Mouse (Mus musculus) neural tube, embryonic 11.5 days (tissue): ENCODE results near the gene Hoxc12. TPM values are rescaled to one million over a fixed set of nuclear protein-coding genes. Genes with fewer than 3 reads are reported as not detected.

Source experiments
- ATAC-seq: fragments of 200-750 bp; cut with Nextera tagmentation; 2 replicates; pipeline ENCODE4 v1.8.0; 2017; ENCODE audit warnings: moderate number of reproducible peaks, mild to moderate bottlenecking, moderate TSS enrichment, moderate library complexity; ENCODE audit not compliant: insufficient read depth, low FRiP score, low TSS enrichment
- DNase-seq: peaks from one replicate; pipeline ENCODE4 v3.0.0-alpha.2; 2015; ENCODE audit warnings: low spot score
- H3K27ac ChIP-seq: fragments of 300-500 bp; sonication (generic); 2 replicates; pipeline ENCODE4 v1.5.1; 2014; ENCODE audit warnings: low read depth, mild to moderate bottlenecking, low read length
- H3K27me3 ChIP-seq: fragments of 300-500 bp; sonication (generic); 2 replicates; pipeline ENCODE4 v1.6.1; 2014; ENCODE audit warnings: mild to moderate bottlenecking, low read length, mixed read lengths; ENCODE audit not compliant: control insufficient read depth, insufficient read depth
- H3K36me3 ChIP-seq: fragments of 300-500 bp; sonication (generic); 2 replicates; pipeline ENCODE4 v1.6.1; 2014; ENCODE audit warnings: mild to moderate bottlenecking, low read length, moderate library complexity, mixed read lengths; ENCODE audit not compliant: control insufficient read depth, insufficient read depth
- H3K4me1 ChIP-seq: fragments of 300-500 bp; sonication (generic); 2 replicates; pipeline ENCODE4 v1.6.1; 2014; ENCODE audit warnings: low read length, mixed read lengths; ENCODE audit not compliant: control insufficient read depth, insufficient read depth
- H3K4me2 ChIP-seq: fragments of 300-500 bp; sonication (generic); 2 replicates; pipeline ENCODE4 v1.6.1; 2014; ENCODE audit warnings: low read depth, mild to moderate bottlenecking, moderate library complexity
- H3K4me3 ChIP-seq: fragments of 300-500 bp; sonication (generic); 2 replicates; pipeline ENCODE4 v1.5.1; 2014; ENCODE audit warnings: low read depth, low read length
- H3K9ac ChIP-seq: fragments of 300-500 bp; sonication (generic); 2 replicates; pipeline ENCODE4 v1.6.1; 2014; ENCODE audit warnings: mild to moderate bottlenecking, low read length
- H3K9me3 ChIP-seq: fragments of 300-500 bp; sonication (generic); 2 replicates; pipeline ENCODE4 v1.6.1; 2016; ENCODE audit warnings: low read length; ENCODE audit not compliant: control insufficient read depth
- WGBS: fragments of 180-500 bp; shearing (Covaris S2); extraction: QIAGEN DNeasy Blood & Tissue Kit; methylation state at CpG from one replicate; pipeline ENCODE4 v1.1.7; 2014; 5-methylcytosine and 5-hydroxymethylcytosine counted together
- polyA plus RNA-seq: library from polyadenylated mRNA; unstranded; fragments of >200 nt; fragmentation: Nextera tagmentation; extraction: Ambion mirVana; gene quantifications from 2 replicates; pipeline ENCODE4 v1.2.1, GENCODE M21; 2014

Hoxc12 gene
- polyA plus RNA-seq, 1 experiment from 2014 or later: 4.6 TPM

DNA sequence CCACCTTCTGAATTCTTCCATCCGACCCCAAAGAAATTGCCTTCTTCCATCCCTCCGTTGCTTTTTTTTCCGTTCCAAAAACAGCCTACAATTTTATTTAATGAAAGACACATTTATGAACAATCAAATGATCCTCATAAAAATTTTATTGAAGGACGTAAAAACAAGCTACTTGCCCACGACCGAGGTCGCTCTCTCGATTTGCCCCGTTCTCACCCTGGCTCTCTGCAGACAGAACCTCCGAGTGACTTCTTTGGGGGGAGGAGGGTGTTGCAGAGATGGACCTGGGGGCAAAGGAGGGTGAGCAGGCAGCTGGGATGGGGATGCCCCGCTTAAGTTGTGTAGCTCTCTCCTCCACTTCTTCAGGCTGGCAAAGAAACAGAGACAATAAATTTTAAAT lies 43.8 kb downstream of the Hoxc12 start:
- 2% methylated on average over 11 of the region's 11 CpGs for WGBS
- peaks cover 50% of the 10 kb centered on the region for H3K27me3 ChIP-seq
- H3K4me1 ChIP-seq: peaks cover 10% of the 10 kb centered on the region
- ATAC-seq (no peak), DNase-seq (no peak)
- peak overlapping the region; percentile 98 for H3K27ac ChIP-seq
- peak overlapping the region; percentile 100 for H3K9ac ChIP-seq
- peak overlapping the region; percentile 95 for H3K4me3 ChIP-seq
- peak overlapping the region; percentile 90 for H3K4me2 ChIP-seq
- H3K36me3 ChIP-seq: peaks cover 2% of the 10 kb centered on the region; the same call in 1 of the 2 replicates
- no peaks in the 10 kb centered on the region for H3K9me3 ChIP-seq

DNA sequence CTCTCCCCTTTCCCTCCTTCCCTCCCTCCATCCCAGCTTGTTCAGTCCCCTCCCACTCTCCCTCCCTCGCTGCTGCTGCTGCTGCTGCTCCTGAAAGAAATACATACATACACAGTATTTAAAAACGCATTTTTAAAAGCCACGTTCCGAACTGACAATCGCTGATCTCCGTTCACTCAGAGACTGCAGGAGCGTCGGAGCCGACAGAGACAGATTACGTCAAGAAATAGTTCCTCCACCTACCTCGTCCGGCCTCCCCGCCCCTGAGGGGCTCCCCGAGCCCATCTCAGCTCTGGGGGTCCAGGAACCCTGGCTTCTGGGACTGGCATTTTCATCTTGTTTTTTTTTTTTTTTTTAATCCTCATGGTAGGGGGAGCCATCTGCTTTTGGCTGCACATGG lies 44.4 kb downstream of the Hoxc12 start:
- ATAC-seq (0 out of 2 replicates have a peak, but pooled peaks have one; percentile 8), DNase-seq (no peak)
- H3K27ac ChIP-seq: peak overlapping the region; percentile 98
- peaks cover 2% of the 10 kb centered on the region; the same call in 1 of the 2 replicates for H3K36me3 ChIP-seq
- H3K4me3 ChIP-seq: peak overlapping the region; percentile 95
- WGBS: 0% methylated on average over 14 of the region's 14 CpGs
- no peaks in the 10 kb centered on the region for H3K9me3 ChIP-seq
- peak overlapping the region; percentile 100 for H3K9ac ChIP-seq
- peaks cover 47% of the 10 kb centered on the region for H3K27me3 ChIP-seq
- H3K4me1 ChIP-seq: peaks cover 10% of the 10 kb centered on the region
- H3K4me2 ChIP-seq: peak overlapping the region; percentile 90

DNA sequence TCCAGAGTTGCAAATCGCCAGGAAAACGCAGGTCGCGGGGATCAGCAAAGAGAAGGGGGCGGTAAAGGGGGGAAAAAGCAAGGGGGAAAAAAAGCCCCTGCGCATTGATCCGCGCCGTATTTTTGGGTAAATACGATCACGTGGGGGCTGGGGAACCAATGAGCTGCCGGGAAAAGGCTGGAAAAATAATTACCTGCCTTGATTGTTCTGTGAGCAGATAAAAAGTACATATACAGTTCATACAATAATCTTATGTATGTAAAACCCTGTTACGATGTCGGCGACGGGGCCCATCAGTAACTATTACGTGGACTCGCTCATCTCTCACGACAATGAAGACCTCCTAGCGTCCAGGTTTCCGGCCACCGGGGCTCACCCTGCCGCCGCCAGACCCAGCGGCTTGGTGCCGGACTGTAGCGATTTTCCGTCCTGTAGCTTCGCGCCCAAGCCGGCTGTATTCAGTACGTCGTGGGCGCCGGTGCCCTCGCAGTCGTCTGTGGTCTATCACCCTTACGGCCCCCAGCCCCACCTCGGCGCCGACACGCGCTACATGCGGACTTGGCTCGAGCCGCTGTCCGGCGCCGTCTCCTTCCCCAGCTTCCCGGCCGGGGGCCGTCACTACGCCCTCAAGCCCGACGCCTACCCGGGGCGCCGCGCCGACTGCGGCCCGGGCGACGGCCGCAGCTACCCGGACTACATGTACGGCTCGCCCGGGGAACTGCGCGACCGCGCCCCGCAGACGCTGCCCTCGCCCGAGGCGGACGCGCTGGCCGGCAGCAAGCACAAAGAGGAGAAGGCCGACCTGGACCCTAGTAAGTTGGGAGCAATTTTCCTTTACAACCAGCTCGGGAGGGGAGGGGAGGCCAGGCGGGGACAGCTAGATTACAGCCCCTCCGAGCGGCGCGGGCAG lies 45.1 kb downstream of the Hoxc12 start:
- H3K4me1 ChIP-seq: peaks cover 12% of the 10 kb centered on the region
- H3K9me3 ChIP-seq: no peaks in the 10 kb centered on the region
- WGBS: under 1% methylated on average over 86 of the region's 88 CpGs
- peak overlapping the region; percentile 98 for H3K27ac ChIP-seq
- peak; percentile 7; the same call in 1 of the 2 replicates for ATAC-seq
- DNase-seq: peak; percentile 60
- H3K4me2 ChIP-seq: peak overlapping the region; percentile 90
- H3K9ac ChIP-seq: peak overlapping the region; percentile 100
- peaks cover 43% of the 10 kb centered on the region for H3K27me3 ChIP-seq
- H3K36me3 ChIP-seq: peaks cover 2% of the 10 kb centered on the region; the same call in 1 of the 2 replicates
- H3K4me3 ChIP-seq: peak overlapping the region; percentile 95

DNA sequence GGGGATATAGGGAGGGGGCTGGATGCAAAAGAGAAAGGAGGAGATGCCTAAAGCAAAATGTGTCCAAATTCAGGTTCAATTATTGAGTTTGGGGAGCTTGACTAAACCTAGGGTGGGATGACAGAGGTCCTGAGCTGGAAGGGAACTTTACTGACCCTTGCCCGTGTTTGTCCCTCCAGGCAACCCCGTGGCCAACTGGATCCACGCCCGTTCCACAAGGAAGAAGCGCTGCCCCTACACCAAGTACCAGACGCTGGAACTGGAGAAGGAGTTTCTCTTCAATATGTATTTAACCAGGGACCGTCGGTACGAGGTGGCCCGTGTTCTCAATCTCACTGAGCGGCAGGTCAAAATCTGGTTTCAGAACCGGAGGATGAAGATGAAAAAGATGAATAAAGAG lies 47.2 kb downstream of the Hoxc12 start:
- Histone ChIP-seq H3K4me1 (peaks cover 17% of the 10 kb centered on the region), H3K4me2 (peak overlapping the region; percentile 90), H3K36me3 (peaks cover 2% of the 10 kb centered on the region; the same call in 1 of the 2 replicates), H3K27ac (peak overlapping the region; percentile 98), H3K9ac (peak overlapping the region; percentile 100), H3K9me3 (no peaks in the 10 kb centered on the region), H3K27me3 (peaks cover 33% of the 10 kb centered on the region), H3K4me3 (peak overlapping the region; percentile 95)
- no peak for DNase-seq
- whole genome bisulfite sequencing: under 1% methylated on average over 12 of the region's 12 CpGs
- no peak for ATAC-seq

DNA sequence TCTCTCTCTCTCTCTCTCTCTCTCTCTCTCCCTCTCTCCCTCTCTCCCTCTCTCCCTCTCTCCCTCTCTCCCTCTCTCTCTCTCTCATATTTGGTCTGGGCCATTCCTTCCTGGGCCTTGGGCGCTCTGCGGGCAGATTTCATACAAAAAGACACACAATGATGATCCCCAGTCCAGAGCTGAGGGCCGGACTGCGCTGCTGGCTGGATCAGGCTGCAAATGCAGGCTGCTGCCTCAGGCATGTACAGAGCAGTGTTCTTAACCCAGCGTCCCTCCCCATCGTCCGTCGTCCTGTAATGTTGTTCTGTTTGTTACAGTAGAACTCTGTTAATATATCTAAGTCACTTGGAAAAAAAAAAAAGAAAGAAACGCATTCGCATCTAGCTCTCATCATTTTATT lies 48.0 kb downstream of the Hoxc12 start:
- peak overlapping the region; percentile 98 for H3K27ac ChIP-seq
- H3K4me2 ChIP-seq: peak overlapping the region; percentile 90
- DNase-seq (no peak), ATAC-seq (no peak)
- H3K4me3 ChIP-seq: peak overlapping the region; percentile 95
- peak overlapping the region; percentile 100 for H3K9ac ChIP-seq
- H3K4me1 ChIP-seq: peaks cover 22% of the 10 kb centered on the region
- H3K27me3 ChIP-seq: peaks cover 31% of the 10 kb centered on the region
- peaks cover 2% of the 10 kb centered on the region; the same call in 1 of the 2 replicates for H3K36me3 ChIP-seq
- no peaks in the 10 kb centered on the region for H3K9me3 ChIP-seq
- 2% methylated on average over 10 of the region's 10 CpGs for WGBS

- H3K9ac ChIP-seq: peak overlapping the region; percentile 100
Measured at GRCm38 (mm10) chr15:102984925-102985324, 48.4 kb downstream of the Hoxc12 start.

DNA sequence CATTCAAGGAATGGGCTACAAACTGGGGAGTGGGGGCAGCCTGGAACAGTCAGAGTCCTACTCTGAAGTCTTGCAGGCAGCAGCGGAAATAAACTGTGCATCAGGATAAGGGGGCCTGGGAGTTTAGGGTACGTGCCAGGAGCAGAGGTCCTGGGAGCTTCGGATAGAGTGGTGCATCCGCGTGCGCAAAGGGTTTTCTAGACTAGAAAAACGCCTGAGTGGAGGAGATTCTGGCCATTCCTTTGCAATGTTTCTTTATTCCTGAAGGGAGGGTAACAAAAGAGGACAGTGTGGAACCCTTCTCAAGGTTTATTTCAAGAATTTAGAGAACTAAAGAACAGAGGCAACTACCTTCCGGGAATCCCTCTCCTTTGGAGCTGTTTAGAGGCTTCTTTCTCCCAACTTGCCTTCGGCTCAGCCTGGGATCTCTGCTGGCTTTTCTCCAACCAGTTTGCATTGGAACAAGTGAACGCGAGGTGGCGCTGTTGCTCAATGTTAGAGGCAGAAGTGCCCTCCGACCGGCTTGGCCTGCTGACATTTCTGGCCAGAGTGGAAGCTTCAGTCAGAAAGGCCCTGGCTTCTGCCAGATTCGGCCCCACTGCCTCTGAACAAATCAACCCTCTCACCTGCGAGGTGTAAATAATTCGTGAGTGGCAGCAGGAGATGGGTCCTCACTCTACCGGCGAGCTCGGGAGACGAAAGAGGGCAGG lies 50.7 kb downstream of the Hoxc12 start:
- H3K9me3 ChIP-seq: no peaks in the 10 kb centered on the region
- H3K4me1 ChIP-seq: peaks cover 30% of the 10 kb centered on the region
- H3K4me2 ChIP-seq: peak overlapping the region; percentile 90
- DNase-seq (peak; percentile 94), ATAC-seq (peak; percentile 24; the same call in 1 of the 2 replicates)
- 2% methylated on average over 21 of the region's 21 CpGs for WGBS
- H3K4me3 ChIP-seq: peak overlapping the region; percentile 95
- H3K9ac ChIP-seq: peak overlapping the region; percentile 58
- H3K27ac ChIP-seq: peak overlapping the region; percentile 98
- H3K27me3 ChIP-seq: peaks cover 39% of the 10 kb centered on the region
- peaks cover 2% of the 10 kb centered on the region; the same call in 1 of the 2 replicates for H3K36me3 ChIP-seq

More at GRCm38 (mm10) chr15:102984925-102985324, 48.4 kb downstream of the Hoxc12 start:
- Histone ChIP-seq H3K9me3 (no peaks in the 10 kb centered on the region), H3K27me3 (peaks cover 34% of the 10 kb centered on the region), H3K4me1 (peaks cover 26% of the 10 kb centered on the region), H3K4me2 (peak overlapping the region; percentile 90), H3K4me3 (peak overlapping the region; percentile 95), H3K36me3 (peaks cover 2% of the 10 kb centered on the region; the same call in 1 of the 2 replicates), H3K27ac (peak overlapping the region; percentile 98)
- WGBS: 0% methylated on average over 3 of the region's 3 CpGs
- no peak for DNase-seq
- ATAC-seq: no peak

- Histone ChIP-seq H3K9me3 (no peaks in the 10 kb centered on the region), H3K27me3 (peaks cover 39% of the 10 kb centered on the region), H3K4me2 (peak overlapping the region; percentile 90), H3K4me1 (peaks cover 30% of the 10 kb centered on the region), H3K4me3 (peak overlapping the region; percentile 95; the same call in 1 of the 2 replicates), H3K36me3 (peaks cover 2% of the 10 kb centered on the region; the same call in 1 of the 2 replicates), H3K27ac (peak overlapping the region; percentile 98), H3K9ac (peak overlapping the region; percentile 58)
- DNase-seq (no peak), ATAC-seq (no peak)
- 13% methylated on average over 5 of the region's 5 CpGs for WGBS
Measured at GRCm38 (mm10) chr15:102988078-102988477, 51.5 kb downstream of the Hoxc12 start.
